Mouse (Mus musculus) cortical plate, adult 2 months (tissue): Measurements from ENCODE around the gene Caly. TPM values are rescaled to one million over a fixed set of nuclear protein-coding genes. Genes with fewer than 3 reads are reported as not detected.

Experiments
- H3K27ac ChIP-seq: fragments of 200-500 bp; 2 replicates; pipeline ENCODE4 v1.5.1; 2012; ENCODE audit warnings: low read length, control low read depth, inconsistent platforms; ENCODE audit not compliant: insufficient read depth
- H3K4me1 ChIP-seq: fragments of 200-500 bp; 2 replicates; pipeline ENCODE4 v1.6.1; 2011; ENCODE audit warnings: low read length; ENCODE audit not compliant: control insufficient read depth, insufficient read depth
- H3K4me3 ChIP-seq: fragments of 200-500 bp; 2 replicates; pipeline ENCODE4 v1.5.1; 2011; ENCODE audit warnings: mild to moderate bottlenecking, low read length, control low read depth; ENCODE audit not compliant: insufficient read depth
- CTCF ChIP-seq: fragments of 200-500 bp; IDR thresholded peaks from 2 replicates; pipeline ENCODE4 v1.5.1; 2011; ENCODE audit warnings: mild to moderate bottlenecking, control low read depth, low read length; ENCODE audit not compliant: insufficient read depth; ENCODE audit errors: extremely low read depth
- POLR2A ChIP-seq: fragments of 200-500 bp; IDR thresholded peaks from 2 replicates; pipeline ENCODE4 v1.6.1; 2011; ENCODE audit warnings: mild to moderate bottlenecking, low read length, control low read depth; ENCODE audit not compliant: insufficient read depth; ENCODE audit errors: extremely low read depth
- polyA plus RNA-seq: library from polyadenylated mRNA; depleted of rRNA; stranded (reverse); fragments of >200 nt; gene quantifications from 2 replicates; pipeline ENCODE4 v1.2.3, GENCODE M21; 2012; rRNA removed

The Caly gene
- 393 and 394 TPM in 2 replicates for polyA plus RNA-seq

DNA sequence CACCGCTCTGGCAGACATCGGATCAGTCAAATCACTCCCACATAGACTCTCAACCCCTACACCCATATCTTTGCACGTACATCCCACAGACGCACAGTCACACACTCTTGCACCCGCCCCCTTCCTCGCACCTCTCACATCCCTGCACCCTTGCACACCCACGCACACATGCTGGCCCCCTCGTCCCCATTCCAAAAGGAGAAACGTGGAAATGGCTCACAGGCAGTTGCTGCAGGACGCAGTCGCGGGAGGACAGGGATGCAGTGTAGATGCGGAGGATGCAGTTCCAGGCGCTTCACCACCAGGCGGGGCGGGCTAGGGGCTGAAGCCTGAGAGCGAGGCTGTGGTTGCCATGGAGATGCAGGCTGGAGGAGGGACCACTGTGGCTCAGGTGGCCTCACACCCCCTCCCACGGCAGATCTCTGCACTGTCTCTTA lies at the start of gene Caly:
Gene Caly (minus strand): TSS at position 307 of the 437 bp plus-strand sequence.
- H3K27ac ChIP-seq, result peak within 1 kb of the TSS; percentile 94
- H3K4me3 ChIP-seq, result peak within 1 kb of the TSS; percentile 34
- TF ChIP-seq POLR2A (peak; percentile 77), CTCF (peak; percentile 28; the same call in 1 of the 2 replicates)
- H3K4me1 ChIP-seq, result peaks cover 2% of the 10 kb centered on the region; the same call in 1 of the 2 replicates

DNA sequence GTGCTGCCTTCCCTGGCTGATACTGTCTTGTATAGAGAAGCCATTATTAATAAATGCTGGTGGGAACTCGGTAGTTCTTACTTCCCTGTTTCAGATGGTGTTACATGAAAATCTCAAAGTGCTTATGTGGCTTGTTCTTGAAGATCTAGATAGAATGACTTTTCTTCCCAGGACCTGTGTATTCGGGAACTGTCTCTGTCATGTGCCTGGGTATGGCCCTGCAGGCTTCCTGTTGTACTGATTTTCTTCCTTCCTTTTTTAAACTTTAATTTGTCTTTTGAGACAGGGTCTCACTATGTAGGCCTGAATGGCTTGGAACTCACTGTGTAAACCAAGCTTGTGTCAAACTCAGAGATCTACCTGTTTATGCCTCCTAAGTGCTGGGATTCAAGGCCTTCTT lies 45.6 kb upstream of the Caly start:
- Histone ChIP-seq H3K27ac (no peak overlapping the region), H3K4me3 (no peak overlapping the region), H3K4me1 (peaks cover 1% of the 10 kb centered on the region; the same call in 1 of the 2 replicates)
- TF ChIP-seq CTCF (no peak), POLR2A (no peak)

DNA sequence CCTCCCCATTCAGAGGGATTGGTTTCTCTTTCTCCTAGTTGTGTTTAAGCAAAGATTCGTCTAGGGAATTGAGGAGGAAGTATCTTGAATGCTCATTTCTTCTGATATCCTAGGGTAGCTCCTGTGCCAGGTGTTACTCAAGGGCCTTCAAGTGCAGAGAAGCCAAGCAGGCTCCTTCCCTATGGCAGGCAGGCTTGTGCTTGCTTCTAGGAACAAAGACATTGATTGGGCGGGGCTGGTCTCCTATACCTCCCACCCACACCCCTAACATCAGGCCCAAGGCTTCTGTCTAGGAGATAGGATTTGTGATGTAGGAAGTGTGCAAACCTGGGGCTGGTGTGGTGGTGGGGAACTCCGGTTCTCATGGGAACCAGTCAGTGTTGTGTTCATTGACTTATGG lies 44.6 kb upstream of the Caly start:
- TF ChIP-seq POLR2A, result no peak
- TF ChIP-seq CTCF, result no peak
- no peak overlapping the region for H3K27ac ChIP-seq

DNA sequence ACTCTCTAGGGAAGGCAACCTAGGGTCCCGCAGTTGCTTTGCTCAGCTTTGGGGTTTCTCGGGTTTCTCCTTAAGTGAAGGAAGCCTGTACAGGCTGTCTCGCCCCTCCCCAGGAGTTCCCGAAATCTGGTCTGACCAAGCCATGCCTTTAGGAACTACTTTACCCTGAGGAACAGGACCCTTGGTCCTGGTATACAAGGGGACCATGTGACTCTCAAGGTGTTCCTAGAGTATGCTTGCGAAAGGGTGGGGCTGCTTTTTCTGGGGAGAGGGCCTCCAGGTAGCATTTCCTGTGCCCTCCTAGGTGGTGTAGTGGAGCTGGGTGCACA lies 43.6 kb upstream of the Caly start:
- no peak for TF ChIP-seq CTCF
- TF ChIP-seq POLR2A, result no peak
- H3K27ac ChIP-seq, result no peak overlapping the region
- H3K4me1 ChIP-seq, result peaks cover 1% of the 10 kb centered on the region; the same call in 1 of the 2 replicates
- peak overlapping the region; percentile 65 for H3K4me3 ChIP-seq

More for the DNA sequence above, 44.6 kb upstream of the Caly start:
- no peak overlapping the region for H3K4me3 ChIP-seq
- peaks cover 1% of the 10 kb centered on the region; the same call in 1 of the 2 replicates for H3K4me1 ChIP-seq

DNA sequence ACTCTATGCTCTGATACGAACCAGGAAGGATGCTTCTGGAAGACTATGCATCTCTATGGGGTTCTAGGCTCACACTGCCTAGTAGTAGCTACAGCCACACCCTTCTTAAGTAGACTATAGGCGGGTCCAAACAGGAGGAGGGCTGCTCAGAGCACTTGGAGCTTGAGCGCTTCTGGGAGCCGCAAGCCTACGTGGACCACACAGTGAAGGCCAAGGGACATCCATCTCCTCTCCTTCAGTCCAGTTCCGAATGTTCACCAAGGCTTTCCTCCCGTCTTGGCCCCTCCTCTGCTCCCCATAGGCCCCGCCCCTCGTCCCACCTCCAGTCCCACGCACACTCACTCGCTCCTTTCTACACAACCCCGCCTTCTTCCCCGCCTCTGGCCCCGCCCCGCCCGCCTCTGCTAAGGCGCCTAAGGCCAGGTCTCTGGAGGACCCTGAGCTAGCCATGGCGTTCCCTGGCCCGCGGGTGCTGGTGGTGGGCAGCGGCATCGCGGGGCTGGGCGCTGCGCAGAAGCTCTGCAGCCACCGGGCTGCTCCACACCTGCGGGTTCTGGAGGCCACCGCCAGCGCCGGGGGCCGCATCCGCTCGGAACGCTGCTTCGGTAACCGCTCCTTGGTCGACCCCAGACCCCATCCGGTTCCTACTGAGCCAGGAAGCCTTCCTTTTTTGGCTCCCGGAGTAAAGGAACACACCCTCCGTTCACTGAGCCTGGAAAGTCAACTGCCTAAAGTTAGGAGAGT lies 43.1 kb upstream of the Caly start:
- Histone ChIP-seq H3K4me1 (peaks cover 1% of the 10 kb centered on the region; the same call in 1 of the 2 replicates), H3K27ac (no peak overlapping the region), H3K4me3 (peak overlapping the region; percentile 65)
- TF ChIP-seq CTCF (no peak), POLR2A (peak; percentile 93)

DNA sequence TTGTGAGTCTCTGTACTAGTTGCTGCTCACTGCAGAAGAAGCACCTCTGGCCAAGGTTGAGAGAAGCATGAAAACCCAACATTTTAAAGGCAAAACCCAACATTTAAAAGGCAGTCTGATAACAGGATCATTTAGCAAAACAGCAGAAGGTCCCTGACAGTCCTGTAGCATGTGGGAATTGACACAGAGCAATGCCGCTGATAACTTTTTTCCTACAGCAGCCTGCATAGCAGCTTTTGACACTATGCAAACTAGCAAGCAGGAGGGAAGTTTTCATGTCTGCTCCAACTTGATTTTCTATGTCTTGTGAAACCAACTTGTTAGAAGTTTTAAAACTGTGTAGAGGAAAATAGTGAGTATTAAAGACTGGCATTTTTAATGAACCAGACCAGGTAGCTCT lies 42.0 kb upstream of the Caly start:
- TF ChIP-seq POLR2A, result no peak
- TF ChIP-seq CTCF, result no peak
- no peak overlapping the region for H3K4me3 ChIP-seq
- H3K4me1 ChIP-seq, result peaks cover 1% of the 10 kb centered on the region; the same call in 1 of the 2 replicates
- H3K27ac ChIP-seq, result no peak overlapping the region

DNA sequence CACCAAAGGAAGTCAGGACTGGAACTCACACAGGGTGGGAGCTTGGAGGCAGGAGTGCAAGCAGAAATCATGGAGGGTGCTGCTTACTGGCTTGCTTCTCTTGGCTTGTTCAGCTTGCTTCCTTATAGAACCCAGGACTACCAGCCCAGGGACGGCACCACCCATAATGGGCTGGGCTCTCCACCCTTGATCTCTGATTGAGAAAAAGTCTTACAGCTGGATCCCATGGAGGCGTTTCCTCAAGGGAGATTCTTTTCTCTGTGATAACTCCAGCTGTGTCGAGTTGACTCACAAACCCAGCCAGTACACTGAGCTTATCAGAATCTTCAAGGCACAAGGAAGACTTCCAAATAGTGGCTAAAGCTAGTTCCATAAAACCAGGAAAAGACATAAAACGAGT lies 40.4 kb upstream of the Caly start:
- peaks cover 1% of the 10 kb centered on the region; the same call in 1 of the 2 replicates for H3K4me1 ChIP-seq
- no peak overlapping the region for H3K4me3 ChIP-seq
- no peak for TF ChIP-seq CTCF
- no peak for TF ChIP-seq POLR2A
- no peak overlapping the region for H3K27ac ChIP-seq

DNA sequence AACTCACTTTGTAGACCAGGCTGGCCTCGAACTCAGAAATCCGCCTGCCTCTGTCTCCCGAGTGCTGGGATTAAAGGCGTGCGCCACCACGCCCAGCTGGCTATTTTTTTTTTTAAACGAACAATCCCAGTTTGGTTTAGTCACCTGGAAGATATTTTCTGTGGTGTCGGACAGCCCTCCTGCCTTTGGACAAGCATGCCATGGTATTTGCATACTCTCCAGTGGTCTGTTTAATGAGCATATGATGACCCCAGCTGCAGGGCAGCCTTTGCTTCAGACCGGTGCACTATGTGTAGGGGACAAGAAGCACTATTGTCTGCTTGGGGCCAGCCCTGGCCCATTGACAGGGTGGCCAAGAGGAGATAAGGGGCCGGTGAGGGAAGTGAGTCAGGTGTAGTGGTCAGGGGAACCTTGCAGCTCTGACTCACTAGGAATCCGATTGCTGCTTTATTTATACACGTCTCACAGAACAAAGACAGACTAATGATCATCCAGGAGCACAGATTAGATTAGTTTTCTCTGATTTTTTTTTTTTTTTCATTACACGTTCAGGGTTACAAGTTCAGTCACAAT lies 39.1 kb upstream of the Caly start:
- H3K4me1 ChIP-seq, result peaks cover 1% of the 10 kb centered on the region; the same call in 1 of the 2 replicates
- no peak overlapping the region for H3K27ac ChIP-seq
- TF ChIP-seq POLR2A, result no peak
- TF ChIP-seq CTCF, result no peak
- H3K4me3 ChIP-seq, result no peak overlapping the region

DNA sequence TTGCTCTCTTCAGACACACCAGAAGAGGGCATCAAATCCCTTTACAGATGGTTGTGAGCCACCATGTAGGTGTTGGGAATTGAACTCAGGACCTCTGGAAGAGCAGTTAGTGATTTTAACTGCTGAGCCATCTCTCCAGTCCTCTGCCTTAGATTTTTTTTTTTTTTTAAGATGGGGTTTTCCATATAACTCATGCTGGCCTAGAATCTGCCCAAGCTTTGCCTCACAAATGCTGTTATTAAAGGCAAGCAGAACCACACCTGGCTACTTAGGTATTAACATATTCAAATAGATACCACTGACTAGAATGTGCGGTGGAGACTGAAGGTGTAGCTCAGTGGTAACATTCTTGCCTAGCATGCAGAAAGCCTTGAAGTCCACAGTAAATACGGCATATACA lies 38.1 kb upstream of the Caly start:
- H3K4me3 ChIP-seq, result no peak overlapping the region
- H3K4me1 ChIP-seq, result peaks cover 1% of the 10 kb centered on the region; the same call in 1 of the 2 replicates
- TF ChIP-seq POLR2A, result no peak
- no peak for TF ChIP-seq CTCF
- no peak overlapping the region for H3K27ac ChIP-seq
